Mouse (Mus musculus): ENCODE results near the gene Cyp19a1.

- TF ChIP-seq POLR2A (IDR thresholded peaks at IDR 0.05; ENCODE audit: extremely low read depth, insufficient read depth, low read length): no peak
- TF ChIP-seq CTCF (IDR thresholded peaks at IDR 0.05; ENCODE audit: extremely low read depth, insufficient read depth, low read length): no peak
Measured at GRCm38 (mm10) chr9:54139191-54139590, 128.7 kb downstream of the Cyp19a1 start.

Data from cortical plate, adult 2 months (tissue).